Mouse (Mus musculus) lung, postnatal 0 days (tissue): ENCODE data around the gene Pla2g1b. TPM values are rescaled to one million over a fixed set of nuclear protein-coding genes. Genes with fewer than 3 reads are reported as not detected.

Experiments
- ATAC-seq: fragments of 200-750 bp; cut with Nextera tagmentation; 2 replicates; pipeline ENCODE4 v1.8.0; 2017; ENCODE audit warnings: moderate library complexity
- DNase-seq: peaks from one replicate; pipeline ENCODE4 v3.0.0-alpha.2; 2016; ENCODE audit warnings: low spot score
- H3K27ac ChIP-seq: fragments of 300-500 bp; sonication (generic); 2 replicates; pipeline ENCODE4 v1.5.1; 2014; ENCODE audit warnings: antibody characterized with exemption, mild to moderate bottlenecking, low read length, mixed read lengths
- H3K27me3 ChIP-seq: fragments of 300-500 bp; sonication (generic); replicated peaks from 2 replicates; pipeline ENCODE4 v1.6.1; 2014; ENCODE audit warnings: low read length, mixed read lengths; ENCODE audit not compliant: insufficient read depth
- H3K36me3 ChIP-seq: fragments of 300-500 bp; sonication (generic); 2 replicates; pipeline ENCODE4 v1.6.1; 2014; ENCODE audit warnings: low read length, mixed read lengths; ENCODE audit not compliant: insufficient read depth
- H3K4me1 ChIP-seq: fragments of 300-500 bp; sonication (generic); 2 replicates; pipeline ENCODE4 v1.6.1; 2014; ENCODE audit warnings: antibody characterized with exemption, low read depth, low read length, mixed read lengths; ENCODE audit not compliant: insufficient read depth
- H3K4me2 ChIP-seq: fragments of 300-500 bp; sonication (generic); replicated peaks from 2 replicates; pipeline ENCODE4 v1.6.1; 2014; ENCODE audit warnings: low read depth, mild to moderate bottlenecking, low read length, moderate library complexity, mixed read lengths
- H3K4me3 ChIP-seq: fragments of 300-500 bp; sonication (generic); 2 replicates; pipeline ENCODE4 v1.5.1; 2014; ENCODE audit warnings: low read depth, low read length
- H3K9ac ChIP-seq: fragments of 300-500 bp; sonication (generic); replicated peaks from 2 replicates; pipeline ENCODE4 v1.6.1; 2014; ENCODE audit warnings: low read depth, mild to moderate bottlenecking
- H3K9me3 ChIP-seq: fragments of 300-500 bp; sonication (generic); 2 replicates; pipeline ENCODE4 v1.6.1; 2016; ENCODE audit warnings: low read length, mixed read lengths
- CTCF ChIP-seq: IDR thresholded peaks from 2 replicates; pipeline ENCODE4 v1.5.1; 2016; ENCODE audit warnings: antibody characterized with exemption, mild to moderate bottlenecking
- EP300 ChIP-seq: IDR thresholded peaks from 2 replicates; pipeline ENCODE4 v1.6.1; 2016; ENCODE audit warnings: antibody characterized with exemption, mild to moderate bottlenecking, control low read depth
- WGBS: fragments of 180-500 bp; shearing (Covaris S2); extraction: QIAGEN DNeasy Blood & Tissue Kit; methylation state at CpG from one replicate; pipeline ENCODE4 v1.1.7; 2014; 5-methylcytosine and 5-hydroxymethylcytosine counted together
- polyA plus RNA-seq: library from polyadenylated mRNA; unstranded; fragments of >200 nt; fragmentation: Nextera tagmentation; extraction: Ambion mirVana; gene quantifications from 2 replicates; pipeline ENCODE4 v1.2.1, GENCODE M21; 2015

The Pla2g1b gene
- 70.5 and 71.7 TPM in 2 replicates for polyA plus RNA-seq

DNA sequence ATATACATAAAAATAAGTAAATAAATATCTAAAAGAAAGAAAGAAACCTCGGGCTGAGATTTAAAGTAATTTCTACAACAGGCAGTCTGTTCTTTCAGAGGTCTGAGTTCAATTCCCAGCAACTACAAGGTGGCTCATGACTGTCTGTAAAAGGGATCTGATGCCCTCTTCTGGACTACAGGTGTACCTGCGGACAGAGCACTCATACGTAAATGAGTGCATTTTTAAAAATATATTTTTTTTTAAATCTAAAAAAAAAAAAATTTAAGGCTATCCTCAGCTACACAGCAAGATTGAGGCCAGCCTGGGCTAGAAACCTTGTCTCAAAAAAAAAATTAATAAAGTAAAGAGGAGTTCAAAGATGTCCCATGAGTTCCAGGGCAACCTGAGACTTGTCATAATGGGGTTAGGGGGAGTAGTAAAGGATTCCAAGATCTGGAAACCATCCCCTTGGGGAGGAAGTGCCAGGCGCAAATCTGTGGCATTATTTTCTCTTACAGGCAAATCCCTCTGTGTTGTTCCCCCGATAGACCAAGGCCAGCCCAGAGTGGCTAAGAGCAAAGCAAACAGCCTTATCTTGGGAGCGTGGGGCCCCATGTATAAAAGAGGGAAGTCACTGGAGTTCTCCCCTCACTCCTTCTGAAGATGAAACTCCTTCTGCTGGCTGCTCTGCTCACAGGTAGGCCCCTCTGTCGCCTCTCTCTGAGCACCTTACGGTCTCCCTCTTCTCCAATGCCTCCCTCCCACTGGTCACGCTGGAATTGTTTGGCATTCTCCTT, at the start of gene Pla2g1b:
Gene Pla2g1b (plus strand): TSS at position 621 of the 779 bp plus-strand sequence.
- peak; percentile 41 for DNase-seq
- peak; percentile 65 for ATAC-seq
- no peak within 1 kb of the TSS for H3K4me3 ChIP-seq

DNA sequence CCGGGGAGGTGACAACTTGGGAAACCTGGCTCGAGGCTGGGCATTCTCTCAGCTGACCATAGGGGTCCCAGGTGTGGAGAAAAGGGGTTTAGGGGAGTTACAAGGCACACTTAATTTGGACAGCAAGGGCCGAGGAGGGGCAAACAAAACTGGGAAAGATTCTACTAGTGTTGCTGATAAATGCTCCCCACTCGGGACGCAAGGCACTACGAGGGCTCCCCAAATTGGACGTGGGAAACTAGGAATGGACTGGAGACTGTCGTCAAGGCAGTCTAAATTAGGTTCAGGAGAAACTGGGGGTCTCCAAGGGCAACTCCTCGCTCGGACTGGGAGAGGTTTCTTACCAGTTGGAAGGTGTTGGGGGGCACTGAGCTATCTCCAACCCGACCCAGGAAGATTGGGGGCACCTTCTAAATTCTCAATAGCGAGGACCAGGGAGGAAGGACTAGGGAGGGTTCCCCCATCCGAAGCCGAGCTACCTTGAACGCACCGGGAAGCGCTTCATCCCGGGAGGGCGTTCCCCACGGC, 37.2 kb upstream of the Pla2g1b start:
- ATAC-seq (no peak), DNase-seq (no peak)
- WGBS = 2% methylated on average over 20 of the region's 20 CpGs
- Histone ChIP-seq H3K4me3 (peak overlapping the region; percentile 61), H3K9ac (no peak overlapping the region), H3K27me3 (0 out of 2 replicates have a peak, but pooled peaks cover 5% of the 10 kb centered on the region), H3K27ac (no peak overlapping the region), H3K4me2 (peak overlapping the region; percentile 99), H3K9me3 (no peaks in the 10 kb centered on the region), H3K36me3 (no peaks in the 10 kb centered on the region), H3K4me1 (no peaks in the 10 kb centered on the region)
- no peak for TF ChIP-seq EP300
- TF ChIP-seq CTCF = no peak

More for the DNA sequence above, at the start of gene Pla2g1b:
- H3K9ac ChIP-seq = 0 out of 2 replicates have a peak within 1 kb of the TSS, but pooled peaks have one; percentile 5
- 0 out of 2 replicates have a peak within 1 kb of the TSS, but pooled peaks have one; percentile 26 for H3K27ac ChIP-seq
- no peaks in the 10 kb centered on the region for H3K27me3 ChIP-seq
- peaks cover 1% of the 10 kb centered on the region; the same call in 1 of the 2 replicates for H3K4me1 ChIP-seq
- WGBS = 34% methylated on average over 9 of the region's 9 CpGs
- no peak within 1 kb of the TSS; the same call in 1 of the 2 replicates for H3K4me2 ChIP-seq
- TF ChIP-seq EP300 = no peak
- TF ChIP-seq CTCF = peak; percentile 50
- no peaks in the 10 kb centered on the region for H3K9me3 ChIP-seq
- H3K36me3 ChIP-seq = no peaks in the 10 kb centered on the region

DNA sequence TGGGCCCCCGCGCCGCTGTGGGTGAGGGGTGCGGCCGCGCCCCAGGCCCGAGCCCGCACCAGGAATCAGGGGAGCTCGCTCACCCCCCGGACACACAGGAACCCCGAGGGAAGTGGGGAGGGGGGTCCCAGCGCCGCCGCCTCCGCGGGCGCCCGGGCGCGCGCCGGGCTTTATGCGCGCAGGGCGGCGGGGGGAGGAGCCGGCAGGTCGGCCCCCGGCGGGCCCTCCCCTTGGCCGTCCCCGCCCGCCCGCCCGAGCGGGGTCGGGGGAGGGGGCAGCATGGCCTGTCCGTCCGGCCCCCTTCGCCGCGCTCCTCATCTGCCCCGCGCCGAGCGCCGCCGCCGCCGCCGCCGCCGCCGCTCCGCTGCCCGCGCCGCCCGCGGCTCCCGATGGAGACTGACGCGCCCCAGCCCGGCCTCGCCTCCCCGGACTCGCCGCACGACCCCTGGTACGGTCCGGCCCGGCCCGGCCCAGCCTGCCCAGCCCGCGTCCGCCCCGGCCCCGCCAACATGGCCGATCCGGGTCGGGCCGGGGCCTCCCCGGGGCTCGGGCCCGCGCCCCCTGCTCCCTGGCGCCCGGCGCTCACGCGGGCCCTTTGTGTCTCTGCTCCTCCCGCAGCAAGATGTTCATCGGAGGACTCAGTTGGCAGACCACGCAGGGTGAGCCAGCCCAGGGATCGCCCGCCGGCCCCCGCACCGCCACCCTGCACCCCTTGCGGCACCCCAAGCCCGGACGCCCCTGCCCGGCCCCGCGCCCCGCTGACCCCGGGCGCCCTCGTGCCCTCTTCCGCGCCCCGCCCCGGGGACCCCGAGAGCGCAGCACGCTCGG, 36.5 kb upstream of the Pla2g1b start, which contains the start of gene Msi1:
Gene Msi1 (plus strand): TSS at position 241 of the 828 bp plus-strand sequence.
- H3K9ac ChIP-seq = peak within 1 kb of the TSS; percentile 19; the same call in 1 of the 2 replicates
- no peaks in the 10 kb centered on the region for H3K9me3 ChIP-seq
- H3K4me1 ChIP-seq = no peaks in the 10 kb centered on the region
- TF ChIP-seq CTCF (no peak), EP300 (no peak)
- H3K27me3 ChIP-seq = 0 out of 2 replicates have a peak, but pooled peaks cover 5% of the 10 kb centered on the region
- DNase-seq (no peak), ATAC-seq (peak; percentile 54)
- 0% methylated on average over 20 of the region's 117 CpGs for WGBS
- H3K27ac ChIP-seq = no peak within 1 kb of the TSS
- no peaks in the 10 kb centered on the region for H3K36me3 ChIP-seq
- H3K4me2 ChIP-seq = peak within 1 kb of the TSS; percentile 99
- peak within 1 kb of the TSS; percentile 61 for H3K4me3 ChIP-seq

DNA sequence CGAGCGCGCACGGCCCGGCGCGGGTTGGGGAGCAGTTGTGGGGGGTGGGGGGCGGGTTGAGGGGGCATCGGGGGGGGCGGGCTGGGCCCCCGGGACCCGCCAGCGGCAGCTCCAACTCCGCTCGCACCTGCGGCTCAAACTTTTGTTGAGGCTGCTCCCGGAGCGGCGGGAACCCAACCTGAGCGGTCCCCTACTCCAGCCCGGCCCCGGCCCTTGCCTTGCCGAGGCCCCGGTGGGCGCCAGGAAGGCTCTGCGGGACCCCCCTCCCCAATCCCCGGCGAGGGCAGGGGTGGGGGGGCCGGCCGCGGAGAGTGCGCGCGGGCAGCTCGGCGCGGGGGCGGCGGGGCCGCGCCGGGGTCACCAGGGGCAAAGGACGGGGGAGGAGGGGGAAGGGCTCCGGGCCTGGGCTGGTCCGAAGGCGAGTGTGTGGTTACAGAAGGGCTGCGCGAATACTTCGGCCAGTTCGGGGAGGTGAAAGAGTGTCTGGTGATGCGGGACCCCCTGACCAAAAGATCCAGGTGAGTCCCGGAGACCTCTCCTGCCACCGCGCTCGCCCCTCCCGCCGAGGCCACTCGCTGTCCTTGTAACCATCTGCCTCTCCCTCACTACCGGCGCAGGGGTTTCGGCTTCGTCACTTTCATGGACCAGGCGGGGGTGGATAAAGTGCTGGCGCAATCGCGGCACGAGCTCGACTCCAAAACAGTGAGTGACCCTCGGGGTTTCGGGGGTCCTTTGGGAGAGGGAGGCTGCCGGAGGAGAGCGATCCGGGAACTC, 35.7 kb upstream of the Pla2g1b start:
- TF ChIP-seq CTCF (no peak), EP300 (no peak)
- Histone ChIP-seq H3K9ac (peak overlapping the region; percentile 19; the same call in 1 of the 2 replicates), H3K4me3 (peak overlapping the region; percentile 61), H3K27ac (no peak overlapping the region), H3K36me3 (no peaks in the 10 kb centered on the region), H3K4me1 (no peaks in the 10 kb centered on the region), H3K9me3 (no peaks in the 10 kb centered on the region), H3K4me2 (peak overlapping the region; percentile 99), H3K27me3 (0 out of 2 replicates have a peak, but pooled peaks cover 5% of the 10 kb centered on the region)
- 3% methylated on average over 52 of the region's 73 CpGs for WGBS
- ATAC-seq (peak; percentile 22; the same call in 1 of the 2 replicates), DNase-seq (no peak)

DNA sequence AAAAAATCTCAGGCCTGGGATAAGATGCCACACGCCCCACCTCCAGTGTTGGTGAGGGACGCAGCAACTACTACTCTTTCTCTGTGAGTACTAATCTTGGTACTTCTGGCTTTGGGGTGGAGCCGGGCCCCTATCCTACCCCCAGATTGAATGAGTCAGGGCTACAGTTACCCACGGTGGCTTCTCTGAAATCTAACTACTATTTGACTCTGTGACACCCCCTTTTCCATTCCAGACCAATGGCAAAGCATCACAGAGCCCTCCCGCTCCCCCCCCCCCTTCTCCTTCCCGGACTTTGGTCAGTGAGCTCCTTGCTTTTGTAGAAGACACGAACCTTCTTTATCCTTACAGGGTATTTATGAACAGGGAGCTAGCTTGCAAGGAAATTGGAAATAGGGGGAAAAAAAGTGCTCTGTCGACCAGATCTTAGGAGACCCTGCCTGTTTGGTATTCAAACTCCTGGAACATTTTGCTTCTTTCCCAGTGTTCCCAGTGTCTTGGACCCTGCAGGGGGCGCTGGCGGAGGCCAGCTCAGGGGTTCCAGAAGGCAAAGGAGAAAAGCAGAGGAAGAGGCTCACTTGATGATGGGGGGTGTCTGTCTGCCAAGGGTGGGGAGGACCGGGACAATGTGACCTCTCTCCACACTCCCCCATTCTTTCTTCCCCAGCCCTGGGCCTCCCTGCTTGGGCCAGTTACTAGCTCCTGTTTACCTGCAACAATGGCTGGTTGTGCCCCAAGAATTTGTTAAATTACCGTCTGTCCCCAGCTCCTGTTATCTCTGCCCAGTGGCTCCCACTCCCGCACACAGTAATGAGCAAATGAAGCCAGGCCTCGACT, 34.8 kb upstream of the Pla2g1b start:
- Histone ChIP-seq H3K36me3 (no peaks in the 10 kb centered on the region), H3K27ac (no peak overlapping the region), H3K9ac (no peak overlapping the region), H3K9me3 (no peaks in the 10 kb centered on the region), H3K4me1 (no peaks in the 10 kb centered on the region; the same call in 1 of the 2 replicates), H3K27me3 (0 out of 2 replicates have a peak, but pooled peaks cover 5% of the 10 kb centered on the region), H3K4me3 (no peak overlapping the region), H3K4me2 (peak overlapping the region; percentile 99)
- ATAC-seq (no peak), DNase-seq (peak; percentile 27)
- WGBS = 25% methylated on average over 14 of the region's 14 CpGs
- TF ChIP-seq CTCF (peak; percentile 53), EP300 (no peak)
